Mouse (Mus musculus): ENCODE results near the gene Heca.
"Not testable (repeated sequence)": the region's sequence is repeated elsewhere in the genome, so short reads cannot be mapped to it uniquely, and the experiment has no call there.

- TF ChIP-seq POLR2A (IDR thresholded peaks at IDR 0.05; ENCODE audit: low read depth, low read length); CTCF (IDR thresholded peaks at IDR 0.05; ENCODE audit: extremely low read depth, insufficient read length, insufficient replicate concordance, low read depth, low read length): not testable (repeated sequence)
These were observed 127.4 kb downstream of the Heca start for GRCm38 (mm10) chr10:17820422-17820821.
